Mouse (Mus musculus): ENCODE results near the gene Cyp8b1.
A peak's percentile ranks its signal among the peaks of the same experiment; 100 is the strongest.

Cyp8b1 gene

DNA sequence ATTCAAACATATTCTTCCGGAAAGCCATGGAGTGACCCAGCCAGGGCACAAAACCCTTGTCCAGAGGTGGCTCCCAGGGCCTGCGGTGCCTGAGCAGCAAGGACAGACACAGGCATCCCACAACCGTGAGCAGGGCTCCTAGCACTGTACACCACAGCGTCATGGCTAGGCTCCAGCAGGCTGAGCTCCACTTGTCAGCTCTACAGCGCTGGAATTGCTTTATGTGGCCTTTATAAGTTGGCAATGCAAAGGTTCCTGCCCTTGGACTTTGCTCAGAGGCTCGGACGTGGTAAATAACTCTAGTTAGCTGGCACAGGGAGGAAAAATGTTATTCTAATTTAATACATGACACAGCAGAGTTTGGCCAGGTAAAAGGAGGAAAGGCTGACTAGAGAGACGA, at the start of gene Cyp8b1:
Cyp8b1 (minus strand) TSS at position 204 of the 400 bp plus-strand sequence.
- DNase-seq (ENCODE audit: low spot score): no peak

DNA sequence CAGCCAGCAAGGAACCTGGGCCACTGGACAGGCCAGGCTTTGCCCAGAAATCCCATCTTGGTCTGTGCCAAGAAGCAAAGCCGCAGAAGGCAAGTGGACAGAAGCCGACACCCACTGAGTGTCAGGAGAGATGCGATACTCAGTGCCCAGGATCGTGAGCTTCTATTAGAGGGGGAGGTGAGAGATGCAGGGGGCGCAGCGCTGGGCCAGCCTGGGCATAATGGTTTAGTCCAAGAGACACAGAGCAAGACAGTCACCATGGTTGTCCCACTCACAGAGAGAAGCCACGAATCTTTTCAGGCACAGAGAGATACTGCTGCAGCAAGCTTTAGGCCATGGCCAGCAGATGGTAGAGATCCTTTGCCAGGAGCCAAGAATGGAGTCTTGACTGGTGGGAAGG, 48.8 kb upstream of the Cyp8b1 start:
- DNase-seq (ENCODE audit: low spot score): no peak

DNA sequence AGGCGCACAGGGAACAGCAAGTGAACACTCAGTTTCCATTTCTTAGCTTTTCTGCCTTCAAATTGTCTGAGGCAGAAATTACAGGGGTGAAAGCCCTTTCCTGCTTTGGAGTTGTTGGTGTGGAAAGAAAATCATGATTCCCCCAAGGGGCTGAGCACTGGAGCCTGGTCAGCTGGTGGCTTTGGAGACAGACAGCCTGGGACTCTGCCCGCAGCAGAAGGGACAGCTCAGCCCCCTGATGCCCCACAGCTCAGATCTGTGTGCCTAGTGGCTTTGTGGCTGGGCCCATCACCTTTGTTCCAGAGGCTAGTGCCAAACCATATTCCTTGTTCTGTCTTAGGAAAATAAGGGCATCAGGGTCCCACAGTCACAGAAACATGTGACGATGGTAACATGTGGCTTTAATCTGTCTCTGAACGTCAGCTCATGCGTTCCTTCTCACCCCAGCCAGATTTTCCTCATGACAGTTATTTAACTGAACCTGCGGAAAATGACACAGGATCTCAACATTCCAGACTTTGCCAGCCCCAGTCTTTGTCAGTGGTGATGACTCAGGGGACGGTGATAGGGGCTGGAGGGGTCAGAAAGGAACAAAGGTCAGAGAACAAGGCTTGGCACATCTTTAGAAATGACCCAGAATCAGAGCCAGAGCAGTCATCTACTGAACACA, 44.0 kb upstream of the Cyp8b1 start:
- DNase-seq (ENCODE audit: low spot score): no peak

DNA sequence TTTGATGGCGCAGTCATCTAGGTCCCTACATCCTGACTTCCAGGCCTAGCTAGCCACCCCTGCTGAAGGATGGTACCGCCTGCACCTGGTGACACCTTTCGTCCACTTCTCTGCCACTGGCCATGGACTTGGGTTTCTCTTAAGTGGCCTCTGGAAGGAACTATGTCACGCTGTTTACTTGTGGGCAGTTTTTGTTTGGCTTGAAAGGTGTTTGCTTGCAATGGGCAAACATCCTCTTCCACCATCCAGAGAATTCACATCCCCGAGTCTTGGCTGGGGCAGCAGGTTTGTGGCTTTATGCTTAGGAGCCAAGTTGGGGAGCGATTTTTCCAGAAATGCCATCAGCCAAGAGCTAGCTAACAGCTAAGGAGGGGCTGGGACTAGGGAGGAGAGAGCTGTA, 36.5 kb upstream of the Cyp8b1 start:
- no peak for DNase-seq (ENCODE audit: low spot score)

DNA sequence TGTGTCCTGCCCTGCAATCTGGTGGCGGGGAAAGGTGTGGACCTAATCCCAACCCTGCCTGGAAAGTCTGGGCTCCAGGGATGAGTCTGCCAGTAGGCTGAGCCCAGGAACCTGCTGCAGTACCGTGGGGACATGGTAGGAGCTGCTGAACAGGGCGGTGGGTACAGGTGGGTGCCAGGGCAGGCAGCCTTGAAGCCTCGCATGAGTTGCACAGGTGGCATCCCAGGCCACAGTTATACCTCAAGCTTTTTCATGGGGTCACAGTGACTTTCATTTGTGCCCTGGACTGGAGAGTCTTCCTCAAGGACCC, 35.0 kb upstream of the Cyp8b1 start:
- no peak for DNase-seq (ENCODE audit: low spot score)

DNA sequence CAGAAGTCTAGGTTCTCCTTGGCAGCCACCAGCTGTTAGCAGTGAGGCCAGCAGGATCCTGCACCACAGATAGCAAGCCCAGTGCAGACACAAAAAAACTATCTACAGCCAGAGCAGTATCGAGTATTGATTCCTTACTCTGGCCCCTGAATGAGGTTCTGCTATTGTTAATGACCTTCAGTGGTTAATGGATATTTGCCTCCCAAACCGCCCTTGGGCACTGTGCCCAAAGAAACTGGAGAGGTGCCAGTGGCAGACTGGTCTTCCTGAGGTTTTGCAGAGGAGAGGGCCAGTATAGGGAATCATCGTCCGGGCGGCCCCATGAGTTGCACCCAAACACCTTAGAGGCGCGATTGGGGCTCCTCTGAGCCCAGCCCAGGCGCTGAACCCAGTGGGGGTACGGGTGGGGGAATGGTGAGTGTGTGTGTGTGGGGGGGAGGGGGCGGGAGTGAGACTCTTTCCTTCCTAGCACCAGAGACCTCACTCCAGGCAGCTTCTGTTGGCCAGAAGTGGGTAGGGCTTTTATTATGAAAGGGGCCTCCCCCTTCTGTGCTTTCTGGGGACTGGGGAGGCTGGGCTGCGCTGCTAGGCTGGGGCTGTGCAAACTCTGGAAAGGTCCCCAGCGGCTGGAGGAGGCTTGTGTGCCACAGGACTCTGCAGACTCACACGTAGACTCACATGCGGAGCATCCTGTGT, 34.5 kb upstream of the Cyp8b1 start, which contains the start of gene Fam198a:
Fam198a (plus strand) TSS at position 571 of the 696 bp plus-strand sequence.
- peak; percentile 62 for DNase-seq (ENCODE audit: low spot score)

DNA sequence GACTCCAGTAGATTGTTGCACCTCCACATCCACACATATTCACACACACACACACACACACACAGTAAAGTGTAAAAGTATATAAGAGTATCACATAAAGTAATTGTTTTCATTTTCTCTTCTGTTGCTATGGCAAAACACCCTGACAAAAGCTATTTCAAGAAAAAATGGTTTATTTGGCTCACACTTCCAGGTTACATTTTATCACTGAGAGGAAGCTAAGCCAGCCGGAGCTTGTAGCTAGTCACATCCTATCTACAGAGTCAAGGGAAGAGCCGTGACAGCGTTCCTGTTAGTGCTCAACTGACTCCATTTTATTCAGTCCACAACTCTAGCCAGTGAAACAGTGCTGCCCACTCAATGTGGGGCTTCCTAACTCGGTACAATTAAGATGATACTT, 32.3 kb upstream of the Cyp8b1 start:
- DNase-seq (ENCODE audit: low spot score): no peak

DNA sequence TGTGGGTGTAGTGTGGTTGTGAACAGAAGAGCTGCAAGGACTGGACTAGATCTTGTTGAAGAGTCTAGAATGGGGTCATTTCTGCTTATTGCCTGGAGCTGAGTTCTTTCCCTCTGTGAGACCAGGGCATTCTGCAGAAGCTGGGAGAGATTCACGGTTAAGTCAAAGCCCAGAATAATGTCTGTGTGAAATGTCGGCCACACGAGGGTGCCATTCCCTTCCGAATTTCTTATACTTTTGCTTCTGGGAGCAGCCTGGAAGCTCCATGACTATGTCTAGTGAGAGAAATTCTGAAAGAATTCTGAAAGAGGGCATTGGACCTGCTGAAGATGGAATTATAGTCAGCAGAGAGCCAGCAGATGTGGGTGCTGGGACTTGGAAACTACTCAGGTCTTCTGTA, 31.7 kb upstream of the Cyp8b1 start:
- DNase-seq (ENCODE audit: low spot score): peak; percentile 53

DNA sequence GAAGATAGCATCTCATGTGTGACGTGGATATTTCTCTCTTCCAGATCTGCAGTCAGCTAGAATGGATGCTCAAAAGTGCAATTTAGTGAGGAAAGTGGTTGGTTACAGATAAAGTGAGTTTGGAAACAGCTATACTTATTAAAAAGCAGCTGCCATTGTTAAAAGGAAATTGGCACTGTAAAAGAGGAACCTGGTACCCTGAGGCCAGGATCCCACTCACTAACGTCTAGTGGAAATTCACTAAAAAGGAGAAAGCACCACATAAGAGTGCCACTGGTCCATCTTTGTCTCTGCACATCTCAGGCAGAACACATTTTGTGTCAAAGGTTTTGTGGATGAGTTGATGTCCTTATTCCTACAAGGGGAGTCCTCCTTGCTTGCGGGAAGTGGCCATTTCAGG, 27.5 kb upstream of the Cyp8b1 start:
- DNase-seq (ENCODE audit: low spot score): no peak

DNA sequence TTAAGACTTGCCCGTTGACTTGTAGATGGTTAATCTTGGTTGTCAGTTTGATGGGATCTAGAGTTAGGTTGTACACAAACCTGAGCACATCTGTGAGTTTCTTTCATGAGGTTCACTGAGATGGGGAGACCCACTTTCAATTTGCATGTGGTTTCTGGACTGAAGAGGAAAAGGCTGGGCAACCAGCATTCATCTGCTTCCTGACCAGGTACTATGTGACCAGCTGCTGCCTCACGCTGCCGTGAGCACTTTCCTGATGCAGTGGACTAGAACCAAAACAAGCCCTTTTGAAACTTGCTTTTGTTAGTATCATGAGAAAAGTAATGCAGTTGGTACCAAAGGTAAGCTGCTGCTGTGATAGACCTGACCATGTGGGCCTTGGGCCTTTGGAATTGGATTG, 26.9 kb upstream of the Cyp8b1 start:
- no peak for DNase-seq (ENCODE audit: low spot score)

DNA sequence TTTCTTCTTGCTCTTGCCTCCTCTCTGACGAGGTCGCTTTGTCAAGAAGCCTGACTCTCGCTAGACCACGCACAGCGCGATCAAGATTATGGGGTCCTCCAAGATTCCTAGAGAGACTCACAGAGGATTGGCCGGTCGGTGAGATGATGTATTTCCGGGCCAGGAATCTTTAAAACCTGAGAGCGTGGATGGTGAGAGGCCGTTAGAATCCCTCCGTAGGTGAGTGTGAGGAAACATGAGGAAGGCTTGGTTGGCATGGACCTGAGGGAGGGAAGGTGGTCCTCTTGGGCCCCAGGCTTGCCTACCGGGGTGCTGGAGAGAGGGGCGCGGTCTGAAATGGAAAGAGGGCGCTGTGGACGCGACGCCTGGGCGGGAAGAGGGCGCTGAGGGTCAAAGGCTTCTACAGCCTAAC, 21.8 kb upstream of the Cyp8b1 start:
- no peak for DNase-seq (ENCODE audit: low spot score)

DNA sequence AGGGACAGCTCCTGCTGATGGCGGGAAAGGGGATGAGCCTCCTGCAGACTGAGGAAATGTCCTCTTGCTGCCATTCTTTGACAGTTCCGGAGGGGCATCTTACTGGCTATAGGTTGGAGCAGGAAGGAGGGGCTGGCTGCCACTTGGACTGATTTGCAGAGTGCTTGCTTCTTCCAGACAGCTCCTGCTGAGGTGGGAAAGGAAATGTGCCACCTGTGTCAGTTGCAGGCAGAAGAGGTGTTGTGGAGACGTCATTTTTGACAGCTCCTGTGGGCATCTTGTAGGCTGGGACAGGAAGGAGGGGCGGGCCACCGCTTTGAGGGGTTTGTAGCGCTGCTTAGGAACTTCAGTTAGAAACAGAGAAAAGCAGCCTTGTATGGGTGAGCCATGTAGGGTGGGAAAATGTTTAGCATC, 21.4 kb upstream of the Cyp8b1 start:
- no peak for DNase-seq (ENCODE audit: low spot score)

DNA sequence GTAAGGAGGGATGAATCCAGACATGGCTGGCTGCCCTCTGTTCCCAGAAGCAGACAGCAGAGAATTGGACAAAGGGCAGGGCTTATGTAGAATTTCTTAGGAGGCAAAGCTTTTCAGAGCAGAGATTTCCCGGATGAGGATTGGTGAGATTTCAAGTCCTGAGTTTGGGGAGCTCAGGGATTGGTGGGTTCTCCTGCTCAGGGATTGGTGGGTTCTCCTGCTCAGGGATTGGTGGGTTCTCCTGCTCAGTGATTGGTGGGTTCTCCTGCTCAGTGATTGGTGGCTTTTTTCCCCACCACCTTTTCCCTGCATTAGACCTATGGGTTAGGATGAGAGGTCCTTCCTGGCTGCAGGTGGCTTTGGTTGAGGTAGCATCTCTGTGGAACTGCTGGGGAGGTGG, 20.8 kb upstream of the Cyp8b1 start:
- no peak for DNase-seq (ENCODE audit: low spot score)

DNA sequence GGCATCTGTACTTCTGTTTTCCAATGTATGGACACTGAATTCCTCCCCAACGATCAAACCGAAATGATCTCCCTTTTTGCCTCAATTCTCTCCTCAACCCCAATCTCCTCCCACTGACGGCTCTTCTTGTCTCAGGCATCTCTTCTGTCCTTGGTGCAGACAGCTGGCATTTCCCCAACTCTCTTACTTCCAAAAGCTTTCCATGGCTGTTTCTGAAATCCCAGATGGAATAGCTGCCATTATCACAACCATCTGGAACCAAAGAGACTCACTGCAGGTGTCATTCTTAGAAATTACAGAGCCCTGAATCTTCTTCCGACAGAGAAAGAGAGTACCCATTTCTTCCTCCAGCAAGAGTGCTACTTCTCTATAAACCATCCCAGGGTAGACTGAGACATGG, 18.8 kb upstream of the Cyp8b1 start:
- DNase-seq (ENCODE audit: low spot score): no peak

DNA sequence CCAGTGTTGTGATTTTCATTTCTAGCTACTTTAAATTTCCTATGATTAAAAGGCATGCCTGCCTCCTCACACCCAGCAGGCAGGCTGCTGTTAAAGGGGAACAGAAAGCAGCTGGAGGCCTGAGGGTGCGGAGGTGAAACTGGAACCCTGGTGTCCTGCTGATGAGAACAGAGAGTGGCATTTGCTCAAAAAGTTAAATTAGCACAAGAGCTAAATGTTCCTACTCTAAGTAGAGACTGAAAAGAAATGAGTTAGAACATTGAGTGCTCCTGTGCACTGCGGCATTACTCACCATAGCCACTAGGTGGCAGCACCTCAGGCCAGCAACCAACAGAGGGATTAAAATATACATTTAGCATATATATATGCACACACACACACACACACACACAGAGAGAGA, 12.4 kb upstream of the Cyp8b1 start:
- peak; percentile 47 for DNase-seq (ENCODE audit: low spot score)

DNA sequence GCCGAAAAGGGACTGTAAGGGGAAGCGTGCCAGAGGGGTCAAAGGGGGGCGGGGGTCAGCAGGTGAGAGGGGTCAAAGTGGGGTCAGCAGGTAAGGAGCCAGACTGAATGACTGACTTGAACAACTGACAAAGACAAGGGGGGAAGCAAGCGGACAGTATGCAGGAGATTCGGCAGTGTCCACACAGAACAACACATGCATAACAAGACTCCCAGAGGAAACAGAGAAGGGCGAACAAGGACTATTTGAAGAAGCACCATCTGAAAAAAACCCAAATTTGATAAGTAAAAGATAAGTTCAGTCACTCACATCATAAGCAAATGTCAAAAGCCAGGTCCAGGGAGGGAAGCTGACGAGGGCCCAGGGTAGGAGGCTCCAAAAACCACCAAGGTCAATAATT, 11.6 kb upstream of the Cyp8b1 start:
- no peak for DNase-seq (ENCODE audit: low spot score)

DNA sequence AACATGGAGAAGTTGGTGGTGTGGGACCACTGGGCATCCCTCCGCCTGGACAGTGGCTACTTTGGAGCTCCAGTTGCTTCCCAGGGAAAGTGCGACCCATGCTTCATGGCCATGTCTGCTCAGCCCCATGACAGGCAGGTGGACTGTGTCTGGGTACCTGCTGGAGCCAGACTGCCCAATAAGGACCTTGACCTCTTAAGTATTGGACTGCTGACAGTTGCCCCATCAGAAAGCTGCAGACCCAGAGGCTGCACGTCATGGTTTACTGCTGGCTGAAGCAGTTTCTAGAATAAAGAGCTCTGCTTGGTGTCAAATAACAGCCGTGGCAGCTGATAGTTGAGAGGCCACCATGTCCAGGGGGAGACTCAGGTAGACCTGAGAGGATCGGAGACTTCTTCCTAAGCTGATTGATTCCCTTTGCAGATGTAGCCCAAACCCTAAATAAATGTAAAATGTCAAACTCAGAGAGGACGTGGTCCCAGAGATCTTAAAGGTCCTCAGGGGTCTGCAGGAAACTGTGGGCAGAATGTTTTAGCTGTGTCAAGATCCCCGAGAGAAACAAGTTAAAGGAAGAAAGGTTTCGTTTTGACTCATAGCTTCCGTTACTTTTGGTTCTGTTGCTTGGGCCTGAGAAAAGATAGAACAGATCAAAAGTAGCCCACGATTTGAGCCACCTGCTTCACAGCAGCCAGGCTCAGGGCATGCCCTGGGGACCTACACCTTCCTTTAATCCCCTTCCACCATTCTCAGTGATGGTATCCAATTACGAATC, 10.7 kb upstream of the Cyp8b1 start:
- DNase-seq (ENCODE audit: low spot score): no peak

DNA sequence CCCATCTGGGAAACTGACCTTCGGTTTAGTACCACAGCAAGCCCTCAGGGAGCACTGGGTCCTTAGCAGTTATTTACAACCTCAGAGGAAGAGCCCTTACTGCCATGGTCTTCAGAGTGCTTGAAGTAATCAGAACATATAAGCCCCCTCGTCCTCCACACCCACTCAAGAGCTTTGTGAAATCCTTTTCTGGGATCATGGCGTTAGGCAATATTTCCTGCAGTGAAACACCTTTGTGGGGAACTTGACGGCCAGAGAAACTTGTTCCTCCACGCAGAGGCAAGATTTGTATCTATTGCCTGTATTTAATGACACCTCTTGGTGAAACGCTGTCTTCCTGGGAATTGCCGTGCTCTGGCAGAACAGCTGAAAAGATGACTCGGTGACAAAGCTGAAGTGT, 9.9 kb upstream of the Cyp8b1 start:
- DNase-seq (ENCODE audit: low spot score): no peak

DNA sequence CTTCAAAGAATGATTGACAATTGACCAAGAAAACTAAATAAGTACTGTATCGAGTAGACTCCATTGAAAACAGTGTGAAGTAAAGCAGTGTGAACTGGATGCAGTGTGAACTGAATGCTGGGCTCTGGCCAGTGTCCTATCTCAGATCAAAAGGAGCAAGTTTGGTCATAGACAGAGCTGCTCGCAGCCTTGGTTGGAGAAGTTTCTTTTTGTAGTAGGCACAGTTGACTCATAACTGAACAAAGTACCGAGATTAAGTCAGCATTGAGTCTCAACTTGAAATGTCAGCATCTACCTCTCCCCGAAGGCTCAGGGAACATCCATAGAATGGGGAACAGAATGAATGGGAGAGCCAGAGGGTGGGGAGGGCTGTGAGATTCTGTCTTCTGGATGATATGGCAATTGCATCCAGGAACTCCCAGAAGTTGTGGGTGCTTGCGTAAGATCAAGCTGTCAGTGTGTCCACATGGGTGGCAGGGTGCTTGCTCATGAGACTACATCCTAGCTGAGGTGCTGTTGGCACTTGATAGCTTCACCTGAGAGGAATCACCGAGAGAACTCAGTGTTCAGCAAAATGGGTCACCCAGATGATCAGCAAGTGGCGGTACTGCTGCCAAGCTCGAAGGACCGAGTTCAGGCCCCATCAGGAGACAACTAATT, 8.9 kb upstream of the Cyp8b1 start:
- DNase-seq (ENCODE audit: low spot score): no peak

DNA sequence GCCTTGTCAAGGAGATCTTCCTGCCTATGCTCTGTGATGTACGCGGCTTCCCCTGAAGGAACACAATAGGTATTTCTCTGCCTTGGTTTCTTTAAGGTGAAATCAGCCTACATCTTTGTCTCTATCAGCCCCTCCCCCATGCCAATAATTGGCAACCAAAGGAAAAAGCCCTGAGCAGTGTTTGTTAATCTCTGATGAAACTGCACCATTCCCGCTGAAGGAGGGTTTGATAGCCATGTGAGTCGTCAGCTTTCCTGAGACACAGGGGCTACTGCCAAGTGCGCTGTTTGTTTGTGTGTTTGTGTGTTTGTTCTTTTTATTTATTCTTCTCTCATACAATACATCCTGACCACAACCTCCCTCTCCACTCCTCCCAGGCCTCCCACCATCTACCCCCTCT, 7.8 kb upstream of the Cyp8b1 start:
- DNase-seq (ENCODE audit: low spot score): no peak

DNA sequence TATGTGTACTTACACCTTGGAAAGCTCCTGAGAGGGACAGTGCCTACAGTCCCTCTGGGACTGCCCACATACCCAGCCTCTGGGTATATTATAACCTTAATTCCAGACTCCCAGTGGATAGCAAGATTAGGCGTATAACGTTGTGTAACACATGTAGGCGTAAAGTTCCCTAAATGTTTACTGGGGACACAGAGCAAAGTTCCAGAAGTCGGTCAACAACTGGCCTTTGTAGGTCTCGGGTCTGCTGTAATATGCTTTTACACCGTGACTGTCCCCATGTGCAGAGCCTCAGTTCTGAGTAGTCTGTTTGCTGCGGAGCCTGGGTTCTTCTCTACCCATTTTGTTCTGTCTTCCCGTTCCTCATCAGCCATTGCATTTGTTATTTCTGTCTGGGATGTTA, 7.3 kb upstream of the Cyp8b1 start:
- DNase-seq (ENCODE audit: low spot score): no peak

DNA sequence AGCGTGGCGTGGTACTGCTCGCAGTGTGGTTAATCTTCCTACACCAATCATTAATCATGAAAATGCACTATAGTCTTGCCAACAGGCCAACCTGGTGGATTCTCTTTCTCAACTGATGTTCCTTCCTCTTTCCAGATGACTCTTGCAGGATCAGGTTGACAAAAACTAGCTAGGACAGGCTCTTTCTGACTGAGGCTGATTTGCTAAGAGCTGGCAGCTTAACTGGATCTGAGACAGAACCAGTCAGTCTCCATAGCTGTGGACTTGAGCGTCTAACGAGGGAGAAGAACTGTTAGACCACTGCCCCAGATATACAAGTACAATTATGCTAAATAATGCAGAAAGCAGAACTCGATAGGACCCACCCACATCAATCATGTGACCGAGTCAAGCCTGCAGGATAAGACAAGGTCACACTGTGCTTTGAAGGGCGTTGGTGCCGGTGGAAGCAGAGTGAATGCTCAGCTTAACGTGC, 3.0 kb upstream of the Cyp8b1 start:
- DNase-seq (ENCODE audit: low spot score): no peak

DNA sequence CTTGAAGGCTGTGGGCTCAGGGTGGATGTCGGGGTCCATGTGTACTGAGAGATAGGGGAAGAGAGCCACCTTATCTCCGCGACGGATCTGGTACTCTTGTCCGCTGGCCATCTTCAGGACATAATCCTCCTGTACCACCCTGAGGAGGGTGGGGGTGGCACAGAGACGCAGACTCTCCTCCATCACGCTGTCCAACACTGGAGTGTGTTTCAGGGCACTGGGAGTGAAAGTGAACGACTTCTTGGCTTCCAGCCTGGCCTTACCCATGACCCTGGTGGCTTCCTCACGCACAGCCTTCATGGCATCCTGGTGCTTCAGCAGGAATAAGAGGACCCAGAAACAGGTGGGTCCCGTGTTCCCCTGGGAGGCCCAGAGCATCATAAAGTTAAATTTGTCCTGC, 1.0 kb downstream of the Cyp8b1 start:
- no peak for DNase-seq (ENCODE audit: low spot score)

Data from urinary bladder, postnatal 25 days (tissue).